Mouse (Mus musculus) intestine, postnatal 0 days (tissue): ENCODE results near the gene Thap11. TPM values are rescaled to one million over a fixed set of nuclear protein-coding genes. Genes with fewer than 3 reads are reported as not detected.
A peak's percentile ranks its signal among the peaks of the same experiment; 100 is the strongest.

Experiments used
- ATAC-seq: fragments of 200-750 bp; cut with Nextera tagmentation; 2 replicates; pipeline ENCODE4 v1.8.0; 2017; ENCODE audit warnings: mild to moderate bottlenecking, moderate TSS enrichment, moderate library complexity
- H3K27ac ChIP-seq: fragments of 300-500 bp; sonication (generic); 2 replicates; pipeline ENCODE4 v1.5.1; 2014; ENCODE audit warnings: mild to moderate bottlenecking, low read depth, low read length, moderate library complexity
- H3K27me3 ChIP-seq: fragments of 300-500 bp; sonication (generic); replicated peaks from 2 replicates; pipeline ENCODE4 v1.6.1; 2014; ENCODE audit warnings: low read length, mixed read lengths; ENCODE audit not compliant: control insufficient read depth, insufficient read depth
- H3K36me3 ChIP-seq: fragments of 300-500 bp; sonication (generic); 2 replicates; pipeline ENCODE4 v1.6.1; 2014; ENCODE audit warnings: mild to moderate bottlenecking, moderate library complexity; ENCODE audit not compliant: control insufficient read depth, insufficient read depth
- H3K4me1 ChIP-seq: fragments of 300-500 bp; sonication (generic); replicated peaks from 2 replicates; pipeline ENCODE4 v1.6.1; 2014; ENCODE audit warnings: antibody characterized with exemption, low read length, mixed read lengths; ENCODE audit not compliant: control insufficient read depth, insufficient read depth
- H3K4me2 ChIP-seq: fragments of 300-500 bp; sonication (generic); replicated peaks from 2 replicates; pipeline ENCODE4 v1.6.1; 2014; ENCODE audit warnings: low read depth, mild to moderate bottlenecking, moderate library complexity
- H3K4me3 ChIP-seq: fragments of 300-500 bp; sonication (generic); 2 replicates; pipeline ENCODE4 v1.5.1; 2014; ENCODE audit warnings: low read depth, low read length
- H3K9ac ChIP-seq: fragments of 300-500 bp; sonication (generic); 2 replicates; pipeline ENCODE4 v1.6.1; 2014; ENCODE audit warnings: mild to moderate bottlenecking, low read depth, low read length
- H3K9me3 ChIP-seq: fragments of 300-500 bp; sonication (generic); 2 replicates; pipeline ENCODE4 v1.6.1; 2016; ENCODE audit warnings: mixed run types; ENCODE audit not compliant: control insufficient read depth
- CTCF ChIP-seq: sonication (generic); IDR thresholded peaks from 2 replicates; pipeline ENCODE4 v1.5.1; 2016; ENCODE audit warnings: low read depth, mild to moderate bottlenecking, control low read depth, antibody characterized with exemption, moderate library complexity
- WGBS: fragments of 180-500 bp; shearing (Covaris S2); extraction: QIAGEN DNeasy Blood & Tissue Kit; methylation state at CpG from one replicate; pipeline ENCODE4 v1.1.7; 2014; 5-methylcytosine and 5-hydroxymethylcytosine counted together
- polyA plus RNA-seq: library from polyadenylated mRNA; unstranded; fragments of >200 nt; fragmentation: Nextera tagmentation; extraction: Ambion mirVana; gene quantifications from 2 replicates; pipeline ENCODE4 v1.2.1, GENCODE M21; 2015

Gene Thap11
- 28.3 and 29.2 TPM in 2 replicates for polyA plus RNA-seq

- Histone ChIP-seq H3K4me3 (peak within 1 kb of the TSS; percentile 80), H3K27ac (peak within 1 kb of the TSS; percentile 82), H3K4me1 (peaks cover 5% of the 10 kb centered on the region), H3K9me3 (no peaks in the 10 kb centered on the region), H3K9ac (peak within 1 kb of the TSS; percentile 81), H3K4me2 (peak within 1 kb of the TSS; percentile 97), H3K36me3 (no peaks in the 10 kb centered on the region), H3K27me3 (no peaks in the 10 kb centered on the region)
- WGBS = under 1% methylated on average over 43 of the region's 43 CpGs
- peak; percentile 90 for TF ChIP-seq CTCF
- ATAC-seq = peak; percentile 91
Observed at GRCm38 (mm10) chr8:105854715-105855216, at the start of gene Thap11. Thap11 (plus strand) TSS chr8:105855132.

GRCm38 (mm10) chr8:105805346-105805745, 49.6 kb upstream of the Thap11 start:
- no peaks in the 10 kb centered on the region for H3K4me1 ChIP-seq
- no peak overlapping the region for H3K9ac ChIP-seq
- no peaks in the 10 kb centered on the region for H3K9me3 ChIP-seq
- H3K27ac ChIP-seq = no peak overlapping the region
- ATAC-seq = no peak
- WGBS = 61% methylated on average over 3 of the region's 3 CpGs
- H3K4me3 ChIP-seq = no peak overlapping the region
- no peak overlapping the region for H3K4me2 ChIP-seq
- no peaks in the 10 kb centered on the region for H3K36me3 ChIP-seq
- H3K27me3 ChIP-seq = no peaks in the 10 kb centered on the region
- TF ChIP-seq CTCF = no peak

DNA sequence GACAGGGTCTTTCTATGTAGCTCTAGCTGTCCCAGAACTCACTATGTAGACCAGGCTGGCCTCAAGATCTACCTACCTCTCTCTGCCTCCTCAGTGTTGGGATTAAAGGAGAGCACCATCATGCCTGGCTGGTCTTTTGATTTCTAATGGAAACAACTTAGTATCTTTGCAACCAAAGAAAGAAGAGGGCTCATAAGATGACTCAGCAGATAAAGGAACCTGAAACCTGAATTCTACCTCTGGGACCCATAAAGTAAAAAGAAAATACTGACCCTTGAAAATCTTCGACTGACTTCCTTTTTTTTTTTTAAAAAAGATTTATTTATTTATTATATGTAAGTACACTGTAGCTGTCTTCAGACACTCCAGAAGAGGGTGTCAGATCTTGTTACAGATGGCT, 49.0 kb upstream of the Thap11 start:
- H3K27ac ChIP-seq = no peak overlapping the region
- no peak for ATAC-seq
- H3K27me3 ChIP-seq = no peaks in the 10 kb centered on the region
- 53% methylated on average over 1 of the region's 1 CpGs for WGBS
- H3K4me1 ChIP-seq = no peaks in the 10 kb centered on the region
- H3K9ac ChIP-seq = no peak overlapping the region
- no peak overlapping the region for H3K4me2 ChIP-seq
- no peak for TF ChIP-seq CTCF
- H3K36me3 ChIP-seq = no peaks in the 10 kb centered on the region
- no peak overlapping the region for H3K4me3 ChIP-seq
- H3K9me3 ChIP-seq = no peaks in the 10 kb centered on the region

DNA sequence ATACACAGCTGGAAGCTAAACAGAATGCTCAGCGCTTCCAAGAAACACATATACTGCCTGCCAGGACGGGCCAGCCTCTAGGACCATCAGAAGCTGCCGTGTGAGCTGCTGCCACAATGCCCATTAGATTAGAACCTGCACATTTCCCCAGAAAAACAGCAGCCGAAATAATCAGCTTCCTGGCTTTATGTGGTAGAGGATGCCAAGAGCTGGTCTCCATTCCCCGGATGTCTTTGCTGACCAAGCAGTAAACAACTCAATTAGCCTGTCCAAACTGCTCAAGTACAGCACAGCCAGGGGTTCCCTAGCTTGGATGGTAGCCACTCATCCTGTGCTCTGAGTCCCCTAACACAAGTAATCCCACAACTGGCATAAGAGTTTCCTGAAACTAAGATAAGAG, 47.2 kb upstream of the Thap11 start:
- Histone ChIP-seq H3K4me1 (no peaks in the 10 kb centered on the region), H3K27me3 (no peaks in the 10 kb centered on the region), H3K4me3 (no peak overlapping the region), H3K27ac (no peak overlapping the region), H3K36me3 (no peaks in the 10 kb centered on the region; the same call in 1 of the 2 replicates), H3K9me3 (no peaks in the 10 kb centered on the region), H3K4me2 (no peak overlapping the region), H3K9ac (no peak overlapping the region)
- WGBS = 79% methylated on average over 5 of the region's 5 CpGs
- no peak for TF ChIP-seq CTCF
- no peak for ATAC-seq

DNA sequence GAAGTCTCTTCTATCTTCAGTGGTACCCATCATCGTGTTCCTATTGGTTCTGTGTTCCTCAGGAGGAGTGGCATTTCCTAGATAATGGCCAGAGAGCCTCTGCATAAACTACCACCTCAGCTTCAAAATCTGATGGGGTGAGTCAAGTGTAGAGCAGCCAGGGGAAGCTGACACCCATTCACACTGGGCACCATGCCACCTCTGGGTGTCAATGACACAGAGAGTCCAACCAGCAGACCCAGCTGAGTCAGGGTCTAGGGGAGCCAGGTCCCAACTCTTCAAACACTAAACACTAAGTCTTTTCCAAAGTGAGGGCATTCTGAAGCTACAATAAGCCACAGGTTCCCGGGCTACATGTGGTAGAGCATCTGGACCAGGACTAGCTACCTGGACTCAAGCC, 46.5 kb upstream of the Thap11 start:
- H3K27ac ChIP-seq = no peak overlapping the region
- no peak for ATAC-seq
- H3K4me3 ChIP-seq = no peak overlapping the region

GRCm38 (mm10) chr8:105810245-105810786, 44.6 kb upstream of the Thap11 start:
- no peak for ATAC-seq
- Histone ChIP-seq H3K9me3 (no peaks in the 10 kb centered on the region), H3K9ac (no peak overlapping the region), H3K4me1 (no peaks in the 10 kb centered on the region), H3K27me3 (no peaks in the 10 kb centered on the region), H3K4me3 (no peak overlapping the region), H3K27ac (no peak overlapping the region; the same call in 1 of the 2 replicates), H3K4me2 (no peak overlapping the region), H3K36me3 (no peaks in the 10 kb centered on the region; the same call in 1 of the 2 replicates)
- 86% methylated on average over 6 of the region's 6 CpGs for WGBS
- no peak for TF ChIP-seq CTCF

More for the DNA sequence above, 46.5 kb upstream of the Thap11 start:
- Histone ChIP-seq H3K9me3 (no peaks in the 10 kb centered on the region), H3K9ac (no peak overlapping the region), H3K4me1 (no peaks in the 10 kb centered on the region), H3K27me3 (no peaks in the 10 kb centered on the region), H3K4me2 (no peak overlapping the region), H3K36me3 (no peaks in the 10 kb centered on the region; the same call in 1 of the 2 replicates)
- WGBS = 96% methylated on average over 2 of the region's 2 CpGs
- no peak for TF ChIP-seq CTCF
